Mouse (Mus musculus) C2C12 (cell line): Measurements from ENCODE around the gene Sdcbp2. TPM values are rescaled to one million over a fixed set of nuclear protein-coding genes. Genes with fewer than 3 reads are reported as not detected.

Source experiments
- H3K27me3 ChIP-seq: one replicate; pipeline ENCODE4 v1.6.1; 2011; ENCODE audit not compliant: control insufficient read depth, insufficient read depth, insufficient read length
- H3K36me3 ChIP-seq: one replicate; pipeline ENCODE4 v1.6.1; 2011; ENCODE audit not compliant: control insufficient read depth, insufficient read depth
- H3K4me3 ChIP-seq: one replicate; pipeline ENCODE4 v1.5.1; 2011; ENCODE audit warnings: mild to moderate bottlenecking, control low read depth; ENCODE audit not compliant: poor library complexity, insufficient read depth, severe bottlenecking
- H3K79me2 ChIP-seq: one replicate; pipeline ENCODE4 v1.6.1; 2011; ENCODE audit not compliant: control insufficient read depth, insufficient read depth
- H3K79me3 ChIP-seq: one replicate; pipeline ENCODE4 v1.6.1; 2011; ENCODE audit warnings: low read depth, control low read depth
- H3ac ChIP-seq: one replicate; pipeline ENCODE3; 2011; ENCODE audit warnings: low read depth; ENCODE audit not compliant: control insufficient read depth, insufficient read length
- CEBPB ChIP-seq: IDR thresholded peaks from one replicate; pipeline ENCODE4 v1.6.1; 2011; ENCODE audit warnings: low read depth, mild to moderate bottlenecking, control low read depth, moderate library complexity
- CTCF ChIP-seq: IDR thresholded peaks from one replicate; pipeline ENCODE4 v1.5.1; 2011; ENCODE audit not compliant: control insufficient read depth, insufficient read depth, insufficient read length
- FOSL1 ChIP-seq: IDR thresholded peaks from one replicate; pipeline ENCODE4 v1.8.0; 2011; ENCODE audit warnings: mild to moderate bottlenecking, low read length; ENCODE audit not compliant: poor library complexity, insufficient read depth, severe bottlenecking
- MAX ChIP-seq: IDR thresholded peaks from one replicate; pipeline ENCODE4 v1.6.1; 2011; ENCODE audit warnings: mild to moderate bottlenecking, control low read depth
- MYOD1 ChIP-seq: IDR thresholded peaks from one replicate; pipeline ENCODE4 v1.6.1; 2011; ENCODE audit warnings: low read depth; ENCODE audit not compliant: control insufficient read depth, insufficient read length
- MYOG ChIP-seq: IDR thresholded peaks from one replicate; pipeline ENCODE4 v1.6.1; 2011; ENCODE audit not compliant: control insufficient read depth, insufficient read length; ENCODE audit errors: extremely low read depth
- USF1 ChIP-seq: IDR thresholded peaks from one replicate; pipeline ENCODE4 v1.6.1; 2011; ENCODE audit warnings: low read depth, mild to moderate bottlenecking, control low read depth, moderate library complexity
- polyA plus RNA-seq: library from polyadenylated mRNA; unstranded; fragments of >200 nt; fragmentation: generic; extraction: Trizol; gene quantifications from one replicate; pipeline ENCODE4 v1.2.1, GENCODE M21; 2012; ENCODE audit warnings: missing spikeins

The Sdcbp2 gene
- polyA plus RNA-seq, 1 experiment = 0.30 TPM

DNA sequence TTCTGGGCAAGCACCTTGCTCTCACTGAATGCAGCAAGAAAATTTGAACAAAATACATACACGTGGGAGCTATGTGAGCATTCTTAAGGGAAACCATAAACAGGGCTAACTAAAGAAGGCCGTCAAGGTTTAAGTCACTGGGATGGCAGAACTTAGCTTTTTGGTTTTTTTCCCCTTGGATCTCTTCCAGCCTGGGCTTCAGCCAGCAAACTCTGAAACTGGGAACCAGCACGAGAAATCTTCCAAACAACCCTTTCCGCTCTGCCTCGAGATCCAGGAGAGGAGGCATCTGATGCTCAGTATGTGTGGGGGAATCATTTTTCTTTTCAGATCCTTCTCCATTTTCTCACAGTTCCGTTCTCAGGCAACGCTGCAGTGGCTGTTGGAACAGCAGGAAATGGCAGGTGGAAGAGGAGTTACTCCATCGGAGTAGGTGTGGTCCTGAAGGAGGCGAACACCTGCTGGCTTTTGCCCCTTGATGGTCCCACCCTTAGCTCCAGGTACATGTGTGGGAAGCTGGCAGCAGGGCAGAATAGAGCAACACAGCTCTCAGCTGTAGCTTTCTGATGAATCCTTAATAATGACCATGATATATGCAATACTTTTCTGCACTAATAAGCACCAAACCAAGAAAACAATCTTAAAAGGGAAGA, 63.1 kb downstream of the Sdcbp2 start:
- no peak for TF ChIP-seq USF1
- no peak for TF ChIP-seq MYOG
- no peak for TF ChIP-seq FOSL1
- TF ChIP-seq MYOD1 = no peak
- TF ChIP-seq CEBPB = no peak
- TF ChIP-seq MAX = no peak
- TF ChIP-seq CTCF = no peak
- H3K4me3 ChIP-seq = no peak overlapping the region

DNA sequence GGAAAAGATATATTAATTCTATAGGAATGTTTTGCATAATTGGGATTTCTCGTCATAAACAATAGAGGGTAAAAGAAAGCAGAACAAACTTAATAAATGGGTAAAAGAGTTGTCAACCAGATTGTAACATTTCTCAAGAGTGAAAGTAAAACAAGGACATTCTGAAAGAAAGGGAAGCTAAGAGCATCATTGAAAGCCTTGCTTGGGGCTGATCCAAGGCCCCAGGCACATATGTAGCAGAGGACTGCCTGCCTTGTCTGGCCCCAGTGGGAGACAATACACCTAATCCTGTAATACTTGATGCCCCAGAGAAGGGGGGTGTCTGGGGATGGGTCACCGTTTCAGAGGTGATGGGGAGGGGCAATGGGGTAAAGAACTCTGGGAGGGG, 63.6 kb downstream of the Sdcbp2 start:
- Histone ChIP-seq H3K4me3 (no peak overlapping the region), H3K79me2 (no peaks in the 10 kb centered on the region), H3ac (no peak overlapping the region), H3K27me3 (peaks cover 34% of the 10 kb centered on the region), H3K36me3 (no peaks in the 10 kb centered on the region), H3K79me3 (no peaks in the 10 kb centered on the region)
- no peak for TF ChIP-seq USF1

More for the DNA sequence above, 63.1 kb downstream of the Sdcbp2 start:
- no peak overlapping the region for H3ac ChIP-seq
- no peaks in the 10 kb centered on the region for H3K79me2 ChIP-seq
- no peaks in the 10 kb centered on the region for H3K79me3 ChIP-seq
- peaks cover 39% of the 10 kb centered on the region for H3K27me3 ChIP-seq
- no peaks in the 10 kb centered on the region for H3K36me3 ChIP-seq

Other genes starting within 250 kb of the Sdcbp2 start
- gene 4921509C19Rik, start 96.5 kb upstream of the Sdcbp2 start, polyA plus RNA-seq = not detected
- 141 TPM for gene Nsfl1c, start 78.4 kb upstream of the Sdcbp2 start, polyA plus RNA-seq
- gene Fkbp1a, start 30.1 kb upstream of the Sdcbp2 start, polyA plus RNA-seq = 595 TPM
- gene Snph, start 60.0 kb downstream of the Sdcbp2 start, polyA plus RNA-seq = not detected
- not detected for gene Rad21l, start 95.9 kb downstream of the Sdcbp2 start, polyA plus RNA-seq
- 0.02 TPM for gene Tmem74b, start 129.4 kb downstream of the Sdcbp2 start, polyA plus RNA-seq
- 27.9 TPM for gene Psmf1, start 171.6 kb downstream of the Sdcbp2 start, polyA plus RNA-seq